Mouse (Mus musculus) heart, postnatal 0 days (tissue): ENCODE measurements around the gene Chil1.

Source experiments
- CTCF ChIP-seq: IDR thresholded peaks from 2 replicates; pipeline ENCODE4 v1.5.1; 2016; ENCODE audit warnings: antibody characterized with exemption, control low read depth, low read depth
- EP300 ChIP-seq: IDR thresholded peaks from 2 replicates; pipeline ENCODE4 v1.6.1; 2016; ENCODE audit warnings: antibody characterized with exemption, low read depth

- TF ChIP-seq CTCF, result no peak
- no peak for TF ChIP-seq EP300
Measured at GRCm38 (mm10) chr1:134217942-134218341, 36.0 kb downstream of the Chil1 start.
